24 mouse cellular contexts compared by ENCODE assay signal in the genomic region with DNA sequence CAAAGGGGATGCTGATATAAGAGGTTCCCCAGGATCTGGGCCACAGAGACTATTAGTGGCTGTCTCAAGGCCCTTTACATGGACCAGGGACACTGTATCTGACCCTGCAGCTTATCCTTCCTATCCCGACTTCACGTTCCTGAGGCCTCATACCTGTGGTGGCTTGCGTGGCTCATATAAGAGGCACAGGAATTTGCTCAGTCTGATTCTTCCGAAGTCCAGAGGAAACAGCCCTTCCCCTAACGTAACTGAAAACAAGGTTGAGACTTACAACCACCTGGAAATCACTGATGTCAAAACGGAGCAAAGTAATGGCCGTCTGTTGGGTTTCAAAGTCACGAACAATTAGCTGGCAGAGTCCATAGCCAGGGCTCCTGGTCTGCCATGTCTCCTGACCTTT. TPM values are rescaled to one million over a fixed set of nuclear protein-coding genes. Genes with fewer than 3 reads are reported as not detected.
DNase-seq lines count a peak whose midpoint lies in the region; ATAC-seq and TF ChIP-seq lines count a peak whose summit lies in the region.
"Had no signal": no experiment of that assay in that cellular context is flagged by ENCODE, and none has a peak within 500 bp of the region (broad histone marks: within the 10 kb centered on the region; RNA-seq: fewer than 3 reads in every experiment).

No protein-coding gene starts in this region.

- TF ChIP-seq EP300 in MEL (IDR thresholded peaks at IDR 0.05; ENCODE audit: low read depth in 1 of 2, low read length in 2 of 2): no peak

- no peak overlapping the region for H3K4me2 ChIP-seq in midbrain, embryonic 15.5 days
- H3K4me2 ChIP-seq: forebrain, embryonic 13.5 days; intestine, embryonic 15.5 days; neural tube, embryonic 12.5 days had no signal

- peak overlapping the region; percentile 95 for H3K27ac ChIP-seq in thymus, adult 2 months (ENCODE audit: control insufficient read depth, insufficient read depth, low read length)
- H3K27ac ChIP-seq in MEL (ENCODE audit: control insufficient read depth, low read depth, low read length): peak overlapping the region; percentile 91
- no peak overlapping the region for H3K27ac ChIP-seq in midbrain, embryonic 15.5 days
- H3K27ac ChIP-seq: forebrain, embryonic 13.5 days; intestine, embryonic 15.5 days; kidney, postnatal 0 days; macrophage; neural tube, embryonic 12.5 days had no signal

- no peak for TF ChIP-seq POLR2A in thymus, adult 2 months (IDR thresholded peaks at IDR 0.05; ENCODE audit: control insufficient read depth, extremely low read depth, insufficient read depth, low read length, poor library complexity)
- TF ChIP-seq POLR2A in MEL (IDR thresholded peaks at IDR 0.05; ENCODE audit: control insufficient read depth in 1 of 2, insufficient read depth in 1 of 2, low read depth in 1 of 2, low read length in 2 of 2, poor library complexity in 1 of 2): no peak

- no peaks in the 10 kb centered on the region for H3K79me2 ChIP-seq in MEL (ENCODE audit: control insufficient read depth, insufficient read depth, low read length, poor library complexity)

- 82% methylated on average over 8 of the region's 8 CpGs for WGBS in thymus, adult 2 months
- WGBS in midbrain, embryonic 15.5 days: 90% methylated on average over 8 of the region's 8 CpGs

- no peak for DNase-seq in thymus, adult 2 months
- no peak for DNase-seq in thymus, postnatal 4 days
- no peak for DNase-seq in MEL (ENCODE audit: low read depth, low spot score)
- DNase-seq in lung, postnatal 14 days: no peak
- DNase-seq: adrenal gland, postnatal 36 days; cerebellum, adult 8-10 months; cerebellum, postnatal 25 days; gastrocnemius, postnatal 10 days; kidney, adult 2 months; layer of hippocampus, adult 9-11 months; right cerebral cortex, adult 18-20 months had no signal

- TF ChIP-seq CTCF in thymus, adult 2 months (IDR thresholded peaks at IDR 0.05; ENCODE audit: borderline replicate concordance, control insufficient read depth, extremely low read depth, insufficient read depth, low read length, poor library complexity): no peak
- TF ChIP-seq CTCF in MEL (IDR thresholded peaks at IDR 0.05 in 2 of 3, conservative IDR thresholded peaks at IDR 0.05 in 1 of 3; ENCODE audit: control insufficient read depth in 1 of 3, insufficient read depth in 1 of 3, low read depth in 2 of 3, low read length in 3 of 3, poor library complexity in 1 of 3, severe bottlenecking in 1 of 3): no peak

- peak overlapping the region; percentile 57; the same call in 1 of the 2 replicates for H3K9ac ChIP-seq in MEL (ENCODE audit: control insufficient read depth, low read depth, low read length, poor library complexity, severe bottlenecking)
- H3K9ac ChIP-seq in midbrain, embryonic 15.5 days: no peak overlapping the region
- H3K9ac ChIP-seq: forebrain, embryonic 13.5 days; intestine, embryonic 15.5 days; neural tube, embryonic 12.5 days had no signal

- H3K4me3 ChIP-seq in thymus, adult 2 months (ENCODE audit: control insufficient read depth, insufficient read depth, low read length): peak overlapping the region; percentile 34
- H3K4me3 ChIP-seq in MEL (ENCODE audit: control insufficient read depth in 1 of 2, insufficient read depth in 1 of 2, low read depth in 2 of 2, low read length in 2 of 2): no peak overlapping the region
- no peak overlapping the region for H3K4me3 ChIP-seq in midbrain, embryonic 15.5 days
- H3K4me3 ChIP-seq: forebrain, embryonic 13.5 days; intestine, embryonic 15.5 days; neural tube, embryonic 12.5 days had no signal

- H3K27me3 ChIP-seq in thymus, adult 2 months (ENCODE audit: control insufficient read depth, insufficient read depth, low read length): no peaks in the 10 kb centered on the region
- no peaks in the 10 kb centered on the region for H3K27me3 ChIP-seq in MEL (ENCODE audit: control insufficient read depth in 1 of 2, insufficient read depth in 2 of 2, low read length in 2 of 2)
- H3K27me3 ChIP-seq in midbrain, embryonic 15.5 days (replicated peaks): no peaks in the 10 kb centered on the region
- H3K27me3 ChIP-seq: forebrain, embryonic 13.5 days; intestine, embryonic 15.5 days; neural tube, embryonic 12.5 days had no signal

- H3K36me3 ChIP-seq in thymus, adult 2 months (ENCODE audit: control insufficient read depth, insufficient read depth, low read length): no peaks in the 10 kb centered on the region
- H3K36me3 ChIP-seq in MEL (ENCODE audit: control insufficient read depth in 1 of 2, insufficient read depth in 2 of 2, low read length in 2 of 2): peaks cover 0 to 28% of the 10 kb centered on the region in 2 experiments; a peak in 2 of 4 replicates
- no peaks in the 10 kb centered on the region for H3K36me3 ChIP-seq in midbrain, embryonic 15.5 days (replicated peaks)
- H3K36me3 ChIP-seq: intestine, embryonic 15.5 days; neural tube, embryonic 12.5 days had no signal

- peak; percentile 2 for ATAC-seq in megakaryocyte, adult 5-6 weeks (ENCODE audit: poor library complexity, severe bottlenecking)
- no peak for ATAC-seq in midbrain, embryonic 15.5 days (replicated peaks)
- ATAC-seq: forebrain, embryonic 13.5 days; hindbrain, embryonic 16.5 days; intestine, embryonic 15.5 days; lung, postnatal 0 days; midbrain, embryonic 16.5 days had no signal

- TF ChIP-seq RAD21 in MEL (IDR thresholded peaks at IDR 0.05; ENCODE audit: low read depth, low read length): no peak

- no peaks in the 10 kb centered on the region for H3K9me3 ChIP-seq in MEL (replicated peaks; ENCODE audit: insufficient read depth, low read length)
- H3K9me3 ChIP-seq in midbrain, embryonic 15.5 days: no peaks in the 10 kb centered on the region
- H3K9me3 ChIP-seq: forebrain, embryonic 13.5 days; intestine, embryonic 15.5 days; neural tube, embryonic 12.5 days had no signal

- peaks cover 19% of the 10 kb centered on the region for H3K4me1 ChIP-seq in thymus, adult 2 months (replicated peaks; ENCODE audit: control insufficient read depth, insufficient read depth, low read length)
- H3K4me1 ChIP-seq in MEL (ENCODE audit: control insufficient read depth in 1 of 2, insufficient read depth in 2 of 2, low read length in 2 of 2): peaks cover 17 to 33% of the 10 kb centered on the region in 2 experiments
- H3K4me1 ChIP-seq in midbrain, embryonic 15.5 days: no peaks in the 10 kb centered on the region
- H3K4me1 ChIP-seq: forebrain, embryonic 13.5 days; intestine, embryonic 15.5 days; neural tube, embryonic 12.5 days had no signal

TF ChIP-seq in MEL, 35 proteins besides CTCF, POLR2A, EP300 and RAD21:
- TF ChIP-seq USF2 (IDR thresholded peaks at IDR 0.05; ENCODE audit: borderline replicate concordance in 1 of 2, insufficient read depth in 1 of 2, low read depth in 1 of 2, low read length in 2 of 2): no peak
- no peak for TF ChIP-seq MYB (IDR thresholded peaks at IDR 0.05; ENCODE audit: low read depth, low read length)
- no peak for TF ChIP-seq ZNF384 (IDR thresholded peaks at IDR 0.05; ENCODE audit: low read depth, low read length)
- TF ChIP-seq NELFE (IDR thresholded peaks at IDR 0.05; ENCODE audit: low read depth, low read length): 0 out of 2 replicates have a peak, but pooled peaks have one; percentile 10

RNA-seq across cellular contexts. Expression of a gene that starts 30.1 kb away (rescaled TPM):
- polyA plus RNA-seq in thymus, adult 2 months (2012; rRNA removed): 3.1 TPM in 2 replicates
- total RNA-seq in MEL (2012; rRNA removed): 1.4 and 2.3 TPM in 2 replicates
- polyA plus RNA-seq in MEL (2012; ENCODE audit: insufficient read depth in 1 of 2, insufficient read length in 2 of 2, low read depth in 1 of 2, low replicate concordance in 2 of 2, missing spikeins in 1 of 2): 1 to 10 TPM in 1 of 2 experiments, not detected in 1; 4.1 TPM
- total RNA-seq in megakaryocyte, adult 5-6 weeks (2015): 2.5 and 3.1 TPM in 2 replicates
- total RNA-seq in megakaryocyte, adult 5-6 weeks (2017): 1.6 and 2.8 TPM in 2 replicates
- polyA plus RNA-seq in midbrain, embryonic 15.5 days (2015; fragmentation: Nextera tagmentation; extraction: Ambion mirVana): not detected in 2 replicates
- polyA plus RNA-seq: C2C12; embryonic facial prominence, embryonic 11.5 days; forebrain, embryonic 13.5 days; hindbrain, embryonic 11.5 days; hindbrain, embryonic 16.5 days; kidney, postnatal 0 days; lung, postnatal 0 days; midbrain, embryonic 16.5 days; neural tube, embryonic 12.5 days had no signal
